Mouse (Mus musculus): ENCODE measurements around the gene Cntn2. TPM values are rescaled to one million over a fixed set of nuclear protein-coding genes. Genes with fewer than 3 reads are reported as not detected.

Cntn2 gene
- polyA plus RNA-seq, 1 experiment from 2014 or later: 5.5 TPM

DNA sequence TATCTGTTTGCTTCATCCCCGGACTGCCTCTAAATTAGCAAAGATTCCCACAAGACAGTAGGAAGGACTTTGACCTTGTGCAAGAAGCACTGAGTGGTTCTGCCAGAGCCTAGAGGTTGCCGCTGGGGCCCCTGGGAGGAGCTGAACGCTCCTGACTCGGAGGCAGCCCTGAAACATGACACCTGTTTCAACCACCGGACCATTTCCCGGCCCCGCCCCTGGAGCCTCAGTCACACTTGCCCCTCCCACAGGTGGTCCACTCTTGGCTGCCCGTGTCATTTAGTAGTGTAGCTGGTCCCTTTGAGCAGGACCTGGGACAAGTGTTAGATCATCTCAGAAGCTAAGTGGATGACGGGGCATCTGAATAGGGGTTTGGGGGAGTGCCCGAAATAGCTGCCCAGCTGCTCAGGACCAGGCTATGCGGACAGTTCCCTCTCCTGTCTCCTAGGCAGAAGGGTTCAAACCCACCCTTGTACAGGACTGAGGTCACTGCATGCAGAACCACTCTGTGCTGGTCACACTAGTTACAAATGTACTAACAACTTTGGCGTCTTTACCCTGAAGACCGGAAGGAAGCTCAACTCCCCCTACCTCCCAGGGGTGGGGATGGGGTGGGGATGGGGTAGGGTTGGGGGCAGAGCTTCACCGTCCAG lies 1.8 kb downstream of the Cntn2 start:
- Histone ChIP-seq H3K27me3 (ENCODE audit: poor library complexity, severe bottlenecking) (peaks cover 95% of the 10 kb centered on the region), H3K4me1 (peaks cover 42% of the 10 kb centered on the region), H3K4me3 (peak overlapping the region; percentile 51), H3K36me3 (replicated peaks) (no peaks in the 10 kb centered on the region), H3K9me3 (no peaks in the 10 kb centered on the region), H3K27ac (0 out of 2 replicates have a peak overlapping the region, but pooled peaks have one; percentile 26)
- DNase-seq (ENCODE audit: extremely low spot score, low spot score): peak; percentile 62
- 3% methylated on average over 14 of the region's 14 CpGs for WGBS

- DNase-seq (ENCODE audit: extremely low spot score, low spot score): no peak
- H3K4me3 ChIP-seq: peak overlapping the region; percentile 51; the same call in 1 of the 2 replicates
- WGBS: 59% methylated on average over 7 of the region's 7 CpGs
- H3K4me1 ChIP-seq: peaks cover 42% of the 10 kb centered on the region
- H3K27ac ChIP-seq: 0 out of 2 replicates have a peak overlapping the region, but pooled peaks have one; percentile 26
- H3K36me3 ChIP-seq (replicated peaks): no peaks in the 10 kb centered on the region
- H3K27me3 ChIP-seq (ENCODE audit: poor library complexity, severe bottlenecking): peaks cover 93% of the 10 kb centered on the region
- H3K9me3 ChIP-seq: no peaks in the 10 kb centered on the region
These were observed 2.4 kb downstream of the Cntn2 start for GRCm38 (mm10) chr1:132540701-132541100.

DNA sequence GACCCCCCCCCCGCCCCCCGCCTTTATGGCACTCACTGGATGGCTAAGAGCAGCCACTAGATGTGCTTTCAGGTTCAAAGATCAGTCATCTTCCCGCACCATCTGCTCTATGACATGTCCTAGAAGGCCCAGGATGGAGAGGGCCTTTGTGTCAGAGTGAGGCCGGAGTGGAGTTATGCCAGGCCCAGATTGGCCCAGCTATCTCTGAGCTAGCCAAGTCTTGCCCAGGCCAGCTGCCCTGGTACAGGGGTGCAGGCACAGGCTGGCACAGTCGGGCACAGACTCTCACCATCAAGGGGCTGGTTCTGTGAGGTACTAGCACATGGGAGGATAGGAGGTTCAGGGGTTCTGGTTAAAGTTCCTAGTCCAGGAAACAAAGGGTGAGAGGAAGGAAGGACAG lies 5.3 kb downstream of the Cntn2 start:
- Histone ChIP-seq H3K36me3 (replicated peaks) (no peaks in the 10 kb centered on the region), H3K4me3 (no peak overlapping the region), H3K4me1 (peaks cover 59% of the 10 kb centered on the region), H3K9me3 (no peaks in the 10 kb centered on the region), H3K27ac (no peak overlapping the region), H3K27me3 (ENCODE audit: poor library complexity, severe bottlenecking) (peaks cover 92% of the 10 kb centered on the region)
- DNase-seq (ENCODE audit: extremely low spot score, low spot score): no peak
- WGBS: 86% methylated on average over 5 of the region's 5 CpGs

DNA sequence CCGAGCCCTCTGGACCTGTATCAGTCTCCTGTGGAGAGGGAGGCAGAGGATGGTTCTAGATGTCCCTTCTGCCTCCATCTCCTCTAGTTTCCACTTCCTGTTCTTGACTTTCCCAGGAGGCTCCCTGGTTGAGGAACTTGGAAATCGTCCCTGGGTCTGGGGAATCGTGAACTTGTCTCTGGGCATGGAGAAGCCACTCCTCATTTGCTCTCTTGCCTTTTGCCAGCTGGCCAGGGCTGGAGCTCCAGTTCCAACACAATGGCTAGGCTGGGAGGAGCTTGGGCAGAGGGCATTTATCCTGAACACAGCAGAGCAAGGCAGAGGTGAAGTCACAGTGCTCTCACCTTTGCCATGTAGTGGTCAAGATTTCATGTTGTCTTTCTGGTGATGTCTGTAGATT lies 6.6 kb downstream of the Cntn2 start:
- no peak overlapping the region for H3K4me3 ChIP-seq
- H3K27me3 ChIP-seq (ENCODE audit: poor library complexity, severe bottlenecking): peaks cover 92% of the 10 kb centered on the region
- no peak overlapping the region for H3K27ac ChIP-seq
- 91% methylated on average over 3 of the region's 3 CpGs for WGBS
- H3K36me3 ChIP-seq (replicated peaks): no peaks in the 10 kb centered on the region
- no peak for DNase-seq (ENCODE audit: extremely low spot score, low spot score)
- no peaks in the 10 kb centered on the region for H3K9me3 ChIP-seq
- peaks cover 59% of the 10 kb centered on the region for H3K4me1 ChIP-seq

- DNase-seq (ENCODE audit: extremely low spot score, low spot score): no peak
- Histone ChIP-seq H3K9me3 (no peaks in the 10 kb centered on the region), H3K4me1 (peaks cover 59% of the 10 kb centered on the region), H3K4me3 (no peak overlapping the region), H3K36me3 (replicated peaks) (no peaks in the 10 kb centered on the region), H3K27ac (no peak overlapping the region), H3K27me3 (ENCODE audit: poor library complexity, severe bottlenecking) (peaks cover 92% of the 10 kb centered on the region)
- WGBS: 89% methylated on average over 4 of the region's 4 CpGs
These were observed 7.5 kb downstream of the Cntn2 start for GRCm38 (mm10) chr1:132535541-132535940.

DNA sequence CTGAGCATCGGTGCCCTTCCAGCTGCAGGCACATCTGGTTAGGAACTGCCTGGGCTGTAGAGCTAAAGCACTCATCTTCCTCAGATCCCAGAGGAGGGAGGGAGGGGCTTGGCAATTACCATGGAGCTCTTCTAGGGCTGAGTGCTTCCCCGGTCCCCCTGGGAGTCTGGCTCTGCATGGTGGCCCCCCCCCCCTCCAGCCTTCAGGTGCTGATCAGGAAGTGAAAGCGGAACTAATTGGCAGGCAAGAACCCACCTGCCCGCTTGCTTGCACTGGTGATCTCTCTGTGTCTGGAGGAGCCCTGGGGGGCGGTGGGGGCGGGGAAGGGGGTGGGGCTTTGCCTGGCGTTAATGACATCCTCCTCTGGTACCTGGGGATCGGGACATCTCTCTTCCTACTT lies 9.2 kb downstream of the Cntn2 start:
- Histone ChIP-seq H3K9me3 (no peaks in the 10 kb centered on the region), H3K4me3 (no peak overlapping the region), H3K4me1 (peaks cover 65% of the 10 kb centered on the region), H3K27me3 (ENCODE audit: poor library complexity, severe bottlenecking) (peaks cover 82% of the 10 kb centered on the region), H3K36me3 (replicated peaks) (no peaks in the 10 kb centered on the region), H3K27ac (no peak overlapping the region)
- no peak for DNase-seq (ENCODE audit: extremely low spot score, low spot score)
- 6% methylated on average over 8 of the region's 8 CpGs for WGBS

DNA sequence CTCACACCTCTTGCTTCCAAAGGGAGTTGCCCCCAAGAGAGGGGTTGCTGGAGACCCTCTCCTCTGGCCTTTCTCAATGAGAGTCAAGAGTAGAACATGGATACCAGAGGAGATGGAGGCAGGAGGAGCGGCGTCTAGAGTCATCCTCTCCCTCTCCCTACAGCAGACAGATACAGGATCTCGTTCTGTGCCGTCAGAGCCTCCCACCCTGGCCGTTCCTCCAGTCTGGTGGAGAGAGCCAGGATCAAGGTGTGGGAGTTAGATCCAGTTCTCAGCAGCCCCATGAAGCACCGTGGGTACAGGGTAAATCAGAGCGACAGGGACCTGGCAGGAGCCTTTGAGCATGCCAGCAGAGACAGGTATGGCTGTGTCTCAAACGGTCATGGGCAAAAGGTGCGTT lies 10.5 kb downstream of the Cntn2 start:
- H3K9me3 ChIP-seq: no peaks in the 10 kb centered on the region
- H3K4me3 ChIP-seq: no peak overlapping the region
- no peaks in the 10 kb centered on the region for H3K36me3 ChIP-seq (replicated peaks)
- WGBS: 74% methylated on average over 9 of the region's 9 CpGs
- peaks cover 75% of the 10 kb centered on the region for H3K27me3 ChIP-seq (ENCODE audit: poor library complexity, severe bottlenecking)
- peaks cover 61% of the 10 kb centered on the region for H3K4me1 ChIP-seq
- no peak for DNase-seq (ENCODE audit: extremely low spot score, low spot score)
- peak overlapping the region; percentile 44; the same call in 1 of the 2 replicates for H3K27ac ChIP-seq

DNA sequence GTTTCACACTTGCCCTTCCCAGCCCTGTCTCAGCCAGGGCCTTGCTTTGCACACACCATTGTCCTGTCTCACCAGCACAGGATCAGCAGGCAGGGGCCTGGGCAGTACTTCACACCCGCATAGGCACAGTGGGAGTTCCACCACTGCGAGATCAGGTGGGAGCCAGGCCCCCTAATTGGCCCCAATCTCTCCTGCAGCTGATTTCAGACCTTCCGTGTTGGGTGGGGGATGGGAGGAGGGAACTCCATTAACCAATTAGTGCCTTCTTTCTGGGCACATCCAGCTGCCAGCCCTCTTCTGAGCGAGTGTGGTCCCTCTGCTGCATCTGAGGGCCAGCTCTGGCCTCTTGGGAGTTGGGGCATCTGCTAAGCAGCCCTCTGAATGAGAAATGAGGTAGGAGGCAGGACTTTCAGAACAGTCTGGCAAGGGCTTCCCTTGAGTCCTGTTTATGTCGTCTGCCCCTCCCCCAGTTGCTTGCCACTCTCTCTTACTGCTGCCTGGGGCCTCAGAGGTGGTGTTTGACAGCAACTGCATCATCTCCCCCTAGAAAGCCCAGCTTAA lies 12.3 kb downstream of the Cntn2 start:
- Histone ChIP-seq H3K4me3 (no peak overlapping the region), H3K36me3 (replicated peaks) (no peaks in the 10 kb centered on the region), H3K27me3 (ENCODE audit: poor library complexity, severe bottlenecking) (peaks cover 67% of the 10 kb centered on the region), H3K9me3 (no peaks in the 10 kb centered on the region), H3K4me1 (peaks cover 67% of the 10 kb centered on the region), H3K27ac (peak overlapping the region; percentile 80)
- 3% methylated on average over 5 of the region's 5 CpGs for WGBS
- DNase-seq (ENCODE audit: extremely low spot score, low spot score): peak; percentile 41

DNA sequence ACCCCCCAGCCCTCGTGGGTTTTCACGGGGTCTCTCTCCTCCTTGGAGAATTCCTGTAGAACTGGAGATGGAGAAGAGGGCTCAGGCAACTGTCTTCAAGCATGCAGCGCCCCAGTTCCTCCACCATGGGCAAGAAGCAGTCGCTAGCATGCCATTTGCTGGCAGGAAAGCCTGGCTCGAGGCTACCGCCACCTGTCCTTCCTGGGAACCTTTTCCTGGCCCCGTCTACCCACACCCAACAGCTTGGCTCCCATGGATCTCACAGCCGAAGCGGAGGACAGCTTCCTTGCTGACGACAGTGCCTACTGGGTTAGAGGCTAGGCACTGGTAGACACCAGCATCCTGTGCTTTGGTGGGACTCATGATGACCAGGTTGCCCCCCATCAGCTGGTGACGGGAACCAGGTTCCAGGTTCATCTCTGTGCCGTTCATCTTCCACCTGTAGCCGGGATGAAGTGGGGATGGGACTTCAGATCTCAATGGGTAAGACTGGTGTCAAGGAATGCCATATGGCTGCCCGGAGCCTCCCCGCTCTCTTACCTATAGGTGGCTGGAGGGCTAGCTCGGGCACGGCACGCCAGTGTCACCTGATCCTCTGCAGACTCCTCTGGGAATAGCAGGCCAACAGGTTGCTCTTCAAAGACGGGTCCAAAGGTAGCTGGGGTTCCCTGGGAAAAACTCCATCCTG lies 14.3 kb downstream of the Cntn2 start:
- Histone ChIP-seq H3K27me3 (ENCODE audit: poor library complexity, severe bottlenecking) (peaks cover 56% of the 10 kb centered on the region), H3K27ac (no peak overlapping the region), H3K36me3 (replicated peaks) (no peaks in the 10 kb centered on the region), H3K4me1 (peaks cover 57% of the 10 kb centered on the region), H3K9me3 (no peaks in the 10 kb centered on the region), H3K4me3 (no peak overlapping the region)
- DNase-seq (ENCODE audit: extremely low spot score, low spot score): no peak
- 90% methylated on average over 19 of the region's 19 CpGs for WGBS

GRCm38 (mm10) chr1:132528071-132528470 lies 15.0 kb downstream of the Cntn2 start:
- 98% methylated on average over 13 of the region's 13 CpGs for WGBS

DNA sequence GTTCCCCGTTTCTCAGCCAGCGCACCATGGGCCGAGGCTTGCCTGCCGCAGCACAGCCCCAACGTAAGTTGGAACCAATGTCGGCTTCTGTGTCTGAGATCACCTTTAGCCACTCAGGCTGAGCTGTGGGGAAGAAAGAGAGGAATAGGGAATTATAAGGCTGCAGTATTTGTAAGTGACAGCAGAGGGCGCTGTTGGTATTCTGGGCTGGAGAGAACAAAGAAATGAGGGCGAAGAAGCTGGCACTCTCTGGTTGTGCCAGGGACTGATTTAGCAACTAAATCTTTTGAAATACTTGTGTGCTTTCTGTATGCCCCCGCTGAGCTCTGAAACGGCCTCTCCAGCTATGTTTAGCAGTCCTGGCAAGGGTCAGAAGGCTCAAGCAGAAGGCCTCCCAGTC lies 17.2 kb downstream of the Cntn2 start:
- WGBS: 11% methylated on average over 10 of the region's 10 CpGs

More at GRCm38 (mm10) chr1:132528071-132528470, 15.0 kb downstream of the Cntn2 start:
- H3K4me1 ChIP-seq: peaks cover 50% of the 10 kb centered on the region
- no peak overlapping the region for H3K4me3 ChIP-seq
- DNase-seq (ENCODE audit: extremely low spot score, low spot score): no peak
- no peaks in the 10 kb centered on the region for H3K36me3 ChIP-seq (replicated peaks)
- H3K27me3 ChIP-seq (ENCODE audit: poor library complexity, severe bottlenecking): peaks cover 48% of the 10 kb centered on the region
- no peaks in the 10 kb centered on the region for H3K9me3 ChIP-seq
- no peak overlapping the region for H3K27ac ChIP-seq

GRCm38 (mm10) chr1:132523920-132524319 lies 19.1 kb downstream of the Cntn2 start:
- 34% methylated on average over 4 of the region's 4 CpGs for WGBS
- Histone ChIP-seq H3K9me3 (no peaks in the 10 kb centered on the region), H3K27me3 (ENCODE audit: poor library complexity, severe bottlenecking) (peaks cover 21% of the 10 kb centered on the region), H3K4me1 (peaks cover 32% of the 10 kb centered on the region), H3K36me3 (replicated peaks) (no peaks in the 10 kb centered on the region), H3K27ac (no peak overlapping the region), H3K4me3 (no peak overlapping the region)
- DNase-seq (ENCODE audit: extremely low spot score, low spot score): peak; percentile 42

More for the DNA sequence above, 17.2 kb downstream of the Cntn2 start:
- peaks cover 30% of the 10 kb centered on the region for H3K27me3 ChIP-seq (ENCODE audit: poor library complexity, severe bottlenecking)
- peaks cover 37% of the 10 kb centered on the region for H3K4me1 ChIP-seq
- no peak overlapping the region for H3K4me3 ChIP-seq
- no peaks in the 10 kb centered on the region for H3K9me3 ChIP-seq
- H3K27ac ChIP-seq: peak overlapping the region; percentile 86
- DNase-seq (ENCODE audit: extremely low spot score, low spot score): peak; percentile 81
- H3K36me3 ChIP-seq (replicated peaks): no peaks in the 10 kb centered on the region

DNA sequence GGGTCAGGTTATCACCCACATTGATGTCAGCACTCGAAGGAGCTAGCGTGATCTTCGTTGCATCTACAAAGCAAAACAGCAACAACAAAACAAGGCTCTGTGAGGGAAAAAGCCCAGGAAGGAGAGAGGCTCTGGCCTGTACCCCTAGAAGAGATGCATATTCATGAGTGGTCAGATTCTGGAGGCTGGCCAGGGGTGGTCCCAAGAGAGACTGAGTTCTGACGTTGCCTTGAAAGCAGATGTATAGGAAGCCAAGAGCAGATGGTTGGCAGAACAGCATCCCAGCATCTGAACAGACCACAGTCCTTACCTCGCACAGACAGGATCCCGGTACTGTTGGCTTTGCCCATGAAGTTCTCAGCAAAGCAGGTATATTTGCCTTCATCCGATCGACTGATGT lies 20.0 kb downstream of the Cntn2 start:
- Histone ChIP-seq H3K4me3 (no peak overlapping the region), H3K4me1 (peaks cover 29% of the 10 kb centered on the region), H3K9me3 (no peaks in the 10 kb centered on the region), H3K27ac (no peak overlapping the region), H3K36me3 (replicated peaks) (no peaks in the 10 kb centered on the region), H3K27me3 (ENCODE audit: poor library complexity, severe bottlenecking) (peaks cover 14% of the 10 kb centered on the region)
- WGBS: 88% methylated on average over 8 of the region's 8 CpGs
- DNase-seq (ENCODE audit: extremely low spot score, low spot score): no peak
